Mouse (Mus musculus) heart, embryonic 14.5 days (tissue): ENCODE results near the gene Hoxb5. TPM values are rescaled to one million over a fixed set of nuclear protein-coding genes. Genes with fewer than 3 reads are reported as not detected.

ENCODE experiments used
- ATAC-seq: fragments of 200-750 bp; cut with Nextera tagmentation; 2 replicates; pipeline ENCODE4 v1.8.0; 2017; ENCODE audit warnings: low read depth, moderate TSS enrichment; ENCODE audit not compliant: insufficient number of reproducible peaks, insufficient read depth, low FRiP score
- H3K27ac ChIP-seq, 2 experiments: fragments of 200-500 bp in 1 of 2; fragments of 300-500 bp in 1 of 2; sonication (generic) in 1 of 2; replicated peaks in 1 of 2; 2 replicates each; pipeline ENCODE4 v1.5.1; 2012 to 2014; ENCODE audit warnings: low read depth in 2 of 2, low read length in 2 of 2, control low read depth in 1 of 2, mild to moderate bottlenecking in 1 of 2, mixed read lengths in 1 of 2; ENCODE audit not compliant: control insufficient read depth in 1 of 2, insufficient read depth in 1 of 2
- H3K27me3 ChIP-seq: fragments of 300-500 bp; sonication (generic); 2 replicates; pipeline ENCODE4 v1.6.1; 2014; ENCODE audit warnings: mild to moderate bottlenecking, low read length, control low read depth; ENCODE audit not compliant: control insufficient read depth, insufficient read depth
- H3K36me3 ChIP-seq: fragments of 300-500 bp; sonication (generic); 2 replicates; pipeline ENCODE4 v1.6.1; 2014; ENCODE audit warnings: mild to moderate bottlenecking, control low read depth, low read length, mixed read lengths; ENCODE audit not compliant: control insufficient read depth, insufficient read depth
- H3K4me1 ChIP-seq, 2 experiments: fragments of 200-500 bp in 1 of 2; fragments of 300-500 bp in 1 of 2; sonication (generic) in 1 of 2; 2 replicates each; pipeline ENCODE4 v1.6.1; 2012 to 2014; ENCODE audit warnings: low read length in 2 of 2, control low read depth in 1 of 2, mixed read lengths in 1 of 2; ENCODE audit not compliant: control insufficient read depth in 2 of 2, insufficient read depth in 2 of 2
- H3K4me2 ChIP-seq: fragments of 300-500 bp; sonication (generic); 2 replicates; pipeline ENCODE4 v1.6.1; 2014; ENCODE audit warnings: mild to moderate bottlenecking, low read length
- H3K4me3 ChIP-seq, 2 experiments: fragments of 200-500 bp in 1 of 2; fragments of 300-500 bp in 1 of 2; sonication (generic) in 1 of 2; 2 replicates each; pipeline ENCODE4 v1.5.1; 2012 to 2014; ENCODE audit warnings: low read length in 2 of 2, mild to moderate bottlenecking in 2 of 2, control low read depth in 1 of 2, low read depth in 1 of 2, moderate library complexity in 1 of 2; ENCODE audit not compliant: control insufficient read depth in 1 of 2, insufficient read depth in 1 of 2
- H3K9ac ChIP-seq: fragments of 300-500 bp; sonication (generic); 2 replicates; pipeline ENCODE4 v1.6.1; 2014; ENCODE audit warnings: mild to moderate bottlenecking, low read length
- H3K9me3 ChIP-seq: fragments of 300-500 bp; sonication (generic); 2 replicates; pipeline ENCODE4 v1.6.1; 2016; ENCODE audit warnings: low read length, control low read depth; ENCODE audit not compliant: control insufficient read depth
- WGBS: fragments of 180-500 bp; shearing (Covaris S2); extraction: QIAGEN DNeasy Blood & Tissue Kit; methylation state at CpG from one replicate; pipeline ENCODE4 v1.1.7; 2014; 5-methylcytosine and 5-hydroxymethylcytosine counted together
- polyA plus RNA-seq: library from polyadenylated mRNA; unstranded; fragments of >200 nt; fragmentation: Nextera tagmentation; extraction: Ambion mirVana; gene quantifications from 2 replicates; pipeline ENCODE4 v1.2.1, GENCODE M21; 2014

Hoxb5 gene
- polyA plus RNA-seq, 1 experiment from 2014 or later: 0.27 TPM

DNA sequence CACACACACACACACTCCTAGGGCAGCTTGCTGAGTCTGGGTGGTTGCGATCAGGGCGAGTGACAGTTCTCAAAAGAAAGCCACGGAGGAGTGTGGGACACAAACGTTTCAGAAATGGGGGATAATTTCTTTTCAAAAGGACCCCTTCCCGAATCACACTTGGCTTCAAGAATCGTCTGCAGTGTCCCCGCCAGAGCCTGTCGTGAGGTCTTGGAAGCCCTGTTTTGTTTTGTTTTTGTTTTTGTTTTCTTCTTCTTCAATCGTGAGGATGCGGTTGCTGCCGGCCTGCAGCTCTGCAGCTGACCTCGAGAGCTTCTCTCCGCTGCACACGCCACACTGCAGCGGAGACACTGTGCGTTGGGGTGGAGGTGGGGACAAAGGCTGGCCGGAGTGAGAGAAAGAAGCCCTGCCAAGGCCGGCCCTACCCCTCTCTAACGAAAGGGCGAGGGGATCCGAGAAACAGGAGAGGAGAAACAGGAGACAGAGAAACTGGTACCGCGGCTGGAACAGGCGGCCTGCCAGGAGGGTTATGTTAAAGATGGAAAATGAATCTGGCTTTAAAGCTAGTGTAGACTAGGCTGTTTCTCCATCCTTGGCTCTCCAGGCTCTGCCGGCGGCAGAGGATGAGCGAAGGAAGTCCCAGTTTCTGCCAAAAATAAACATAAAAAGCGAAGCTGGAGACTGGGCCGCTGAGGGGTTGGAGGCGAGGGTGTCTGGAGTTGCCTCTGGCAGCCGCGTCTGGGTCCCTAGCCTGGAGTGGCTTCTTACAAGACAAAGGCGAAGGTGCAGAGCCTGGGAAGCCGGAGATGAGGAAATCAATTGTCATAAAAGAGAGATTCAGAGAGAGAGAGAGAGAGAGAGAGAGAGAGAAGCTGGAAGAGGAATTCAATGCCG is 25.7 kb upstream of the Hoxb5 start:
- WGBS: 2% methylated on average over 35 of the region's 35 CpGs
- H3K9ac ChIP-seq: no peak overlapping the region

DNA sequence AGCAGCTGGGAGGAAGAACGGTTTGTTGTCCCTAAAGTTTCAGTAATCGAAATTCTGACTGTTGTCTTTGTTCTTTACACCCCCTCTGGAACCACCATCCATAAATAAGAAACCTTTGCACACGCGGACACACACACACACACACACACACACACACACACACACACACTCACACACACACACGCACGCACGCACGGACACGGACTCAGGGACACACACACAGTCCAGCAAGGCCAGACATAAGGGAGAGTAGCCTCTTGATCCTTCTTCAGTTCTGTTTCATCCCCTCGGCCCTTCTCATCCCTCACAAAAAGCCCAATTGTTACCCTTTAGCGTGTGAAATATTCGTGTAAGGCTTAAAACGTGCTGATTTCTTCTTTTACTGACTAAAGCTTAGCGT is 24.8 kb upstream of the Hoxb5 start:
- Histone ChIP-seq H3K9ac (no peak overlapping the region), H3K4me3 (no peak overlapping the region), H3K4me1 (no peaks in the 10 kb centered on the region), H3K4me2 (no peak overlapping the region), H3K27me3 (peaks cover 99% of the 10 kb centered on the region), H3K36me3 (no peaks in the 10 kb centered on the region), H3K27ac (no peak overlapping the region), H3K9me3 (no peaks in the 10 kb centered on the region)
- ATAC-seq: no peak
- whole genome bisulfite sequencing: 18% methylated on average over 11 of the region's 14 CpGs

More for the DNA sequence above, 25.7 kb upstream of the Hoxb5 start:
- H3K9me3 ChIP-seq: no peaks in the 10 kb centered on the region
- 0 out of 4 replicates have a peak, but pooled peaks cover 0 to under 1% of the 10 kb centered on the region in 2 experiments for H3K4me1 ChIP-seq
- H3K4me2 ChIP-seq: no peak overlapping the region
- ATAC-seq: no peak
- H3K27ac ChIP-seq: no peak overlapping the region
- peaks cover 99% of the 10 kb centered on the region for H3K27me3 ChIP-seq
- H3K4me3 ChIP-seq: no peak overlapping the region
- H3K36me3 ChIP-seq: no peaks in the 10 kb centered on the region

- Histone ChIP-seq H3K27me3 (peaks cover 99% of the 10 kb centered on the region), H3K9me3 (no peaks in the 10 kb centered on the region), H3K9ac (no peak overlapping the region), H3K4me3 (no peak overlapping the region), H3K4me2 (no peak overlapping the region), H3K27ac (no peak overlapping the region), H3K36me3 (no peaks in the 10 kb centered on the region), H3K4me1 (0 out of 4 replicates have a peak, but pooled peaks cover 0 to 2% of the 10 kb centered on the region in 2 experiments)
- no peak for ATAC-seq
- 1% methylated on average over 9 of the region's 9 CpGs for WGBS
These were observed 24.4 kb upstream of the Hoxb5 start for GRCm38 (mm10) chr11:96278773-96279172.

DNA sequence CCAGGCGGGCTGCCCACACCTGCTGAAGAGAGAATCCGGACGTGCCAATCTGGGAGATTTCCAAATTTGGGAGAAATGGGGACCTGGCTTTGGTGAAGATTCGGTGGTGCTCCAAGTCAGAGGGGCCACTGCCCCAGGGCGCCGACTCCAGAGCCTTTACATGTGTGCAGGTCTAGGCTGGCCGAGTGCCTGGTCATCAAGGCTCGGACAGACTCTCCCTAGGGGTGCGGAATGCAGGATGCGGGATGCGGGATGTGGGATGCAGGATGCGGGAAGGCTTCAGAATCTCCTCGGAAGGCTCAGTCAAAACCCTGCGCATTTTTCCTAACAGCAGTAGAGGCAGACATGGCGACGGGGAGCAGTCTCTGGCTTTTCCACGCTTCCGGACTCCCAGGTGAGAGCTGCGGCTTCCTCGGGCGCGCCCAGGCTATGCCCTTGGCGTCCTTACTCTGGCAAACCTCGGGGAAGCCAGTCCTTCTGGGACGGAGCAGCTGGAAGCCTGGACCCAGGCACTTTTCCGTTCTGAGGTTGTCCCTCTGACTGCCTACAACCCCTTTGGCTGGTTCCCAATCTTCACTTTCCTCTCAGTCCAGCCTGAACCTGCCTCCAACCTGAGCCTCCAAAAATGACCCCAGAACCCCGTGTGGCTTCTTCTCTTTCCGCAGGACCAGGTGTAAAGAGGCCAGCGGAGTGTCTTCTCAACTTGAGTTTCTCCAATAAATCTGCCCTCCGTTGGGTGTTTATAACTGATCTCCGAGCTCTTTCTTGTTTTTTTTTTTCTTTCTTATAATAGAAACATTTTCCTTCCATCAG is 23.5 kb upstream of the Hoxb5 start:
- Histone ChIP-seq H3K27ac (no peak overlapping the region), H3K9me3 (no peaks in the 10 kb centered on the region), H3K36me3 (no peaks in the 10 kb centered on the region), H3K9ac (no peak overlapping the region), H3K4me3 (no peak overlapping the region), H3K4me2 (no peak overlapping the region), H3K27me3 (peaks cover 99% of the 10 kb centered on the region), H3K4me1 (peaks cover 0 to 11% of the 10 kb centered on the region in 2 experiments; a peak in 3 of 4 replicates)
- 4% methylated on average over 31 of the region's 31 CpGs for WGBS
- ATAC-seq: no peak

- no peaks in the 10 kb centered on the region for H3K9me3 ChIP-seq
- 11% methylated on average over 8 of the region's 8 CpGs for WGBS
- H3K27me3 ChIP-seq: peaks cover 99% of the 10 kb centered on the region
- H3K4me1 ChIP-seq: peaks cover 0 to 11% of the 10 kb centered on the region in 2 experiments; a peak in 3 of 4 replicates
- H3K9ac ChIP-seq: no peak overlapping the region
- no peak overlapping the region for H3K4me3 ChIP-seq
- H3K36me3 ChIP-seq: no peaks in the 10 kb centered on the region
- H3K27ac ChIP-seq: no peak overlapping the region
- no peak overlapping the region for H3K4me2 ChIP-seq
- no peak for ATAC-seq
These were observed 22.4 kb upstream of the Hoxb5 start for GRCm38 (mm10) chr11:96280399-96281378.

GRCm38 (mm10) chr11:96281396-96281795 is 21.7 kb upstream of the Hoxb5 start:
- no peak for ATAC-seq
- no peaks in the 10 kb centered on the region for H3K36me3 ChIP-seq
- H3K9me3 ChIP-seq: no peaks in the 10 kb centered on the region
- H3K4me1 ChIP-seq: peaks cover 0 to 11% of the 10 kb centered on the region in 2 experiments; a peak in 3 of 4 replicates
- no peak overlapping the region for H3K4me3 ChIP-seq
- WGBS: 5% methylated on average over 18 of the region's 18 CpGs
- H3K4me2 ChIP-seq: no peak overlapping the region
- H3K9ac ChIP-seq: no peak overlapping the region
- peaks cover 99% of the 10 kb centered on the region for H3K27me3 ChIP-seq
- H3K27ac ChIP-seq: no peak overlapping the region
